Mouse (Mus musculus) bone marrow, adult 2 months (tissue): ENCODE results near the gene Sfta2. TPM values are rescaled to one million over a fixed set of nuclear protein-coding genes. Genes with fewer than 3 reads are reported as not detected.

ENCODE experiments used
- H3K27ac ChIP-seq: fragments of 200-500 bp; 2 replicates; pipeline ENCODE4 v1.5.1; 2012; ENCODE audit warnings: low read depth, mild to moderate bottlenecking, control low read depth, inconsistent platforms, low read length; ENCODE audit not compliant: control insufficient read depth, poor library complexity, insufficient read depth
- H3K4me1 ChIP-seq: fragments of 200-500 bp; 2 replicates; pipeline ENCODE4 v1.6.1; 2011; ENCODE audit warnings: low read length; ENCODE audit not compliant: control insufficient read depth, insufficient read depth
- H3K4me3 ChIP-seq: fragments of 200-500 bp; replicated peaks from 2 replicates; pipeline ENCODE3; 2011; ENCODE audit warnings: mild to moderate bottlenecking, low read depth, low read length, control low read depth; ENCODE audit not compliant: control insufficient read depth
- CTCF ChIP-seq: fragments of 200-500 bp; IDR thresholded peaks from 2 replicates; pipeline ENCODE4 v1.5.1; 2011; ENCODE audit warnings: low read length, control low read depth; ENCODE audit not compliant: control insufficient read depth, insufficient read depth
- POLR2A ChIP-seq: fragments of 200-500 bp; IDR thresholded peaks from 2 replicates; pipeline ENCODE4 v1.6.1; 2011; ENCODE audit warnings: low read depth, mild to moderate bottlenecking, control low read depth, low read length, borderline replicate concordance; ENCODE audit not compliant: control insufficient read depth
- WGBS: fragments of 180-500 bp; shearing (Covaris S2); methylation state at CpG from one replicate; pipeline ENCODE4 v1.1.7; 2018; 5-methylcytosine and 5-hydroxymethylcytosine counted together
- polyA plus RNA-seq: library from polyadenylated mRNA; stranded (reverse); fragments of >200 nt; gene quantifications from 2 replicates; pipeline ENCODE4 v1.2.4, GENCODE M21; 2011; ENCODE audit warnings: low replicate concordance; ENCODE audit not compliant: missing spikeins, insufficient read depth, insufficient read length

The Sfta2 gene
- polyA plus RNA-seq, 1 experiment = not detected

- WGBS = 79% methylated on average over 2 of the region's 2 CpGs
- H3K4me1 ChIP-seq = no peaks in the 10 kb centered on the region; the same call in 1 of the 2 replicates
- TF ChIP-seq CTCF (no peak), POLR2A (no peak)
- H3K27ac ChIP-seq = no peak overlapping the region
- H3K4me3 ChIP-seq = no peak overlapping the region
These were observed 93.9 kb downstream of the Sfta2 start for GRCm38 (mm10) chr17:35695289-35695688.

DNA sequence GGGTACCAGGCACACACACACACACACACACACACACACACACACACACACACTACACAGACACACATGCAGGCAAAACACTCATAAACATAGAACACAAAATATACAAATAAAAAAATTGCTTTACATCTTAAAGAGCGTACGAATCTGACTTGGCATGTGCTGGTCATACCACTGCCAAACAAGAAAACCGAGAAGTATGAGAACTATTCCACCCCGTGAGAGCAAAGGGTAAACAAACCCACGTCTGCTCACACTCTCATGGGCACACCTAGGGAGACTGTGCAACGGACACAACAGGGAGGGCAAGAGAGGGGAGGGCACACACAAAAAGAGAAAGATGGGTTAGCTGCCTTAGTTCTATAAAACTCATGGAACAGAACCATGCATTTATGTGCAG lies 95.3 kb downstream of the Sfta2 start:
- WGBS = 61% methylated on average over 6 of the region's 6 CpGs
- H3K4me1 ChIP-seq = no peaks in the 10 kb centered on the region; the same call in 1 of the 2 replicates

GRCm38 (mm10) chr17:35697429-35697758 lies 96.0 kb downstream of the Sfta2 start:
- no peak overlapping the region for H3K27ac ChIP-seq
- TF ChIP-seq CTCF (no peak), POLR2A (no peak)
- no peak overlapping the region for H3K4me3 ChIP-seq
- no peaks in the 10 kb centered on the region; the same call in 1 of the 2 replicates for H3K4me1 ChIP-seq
- 19% methylated on average over 1 of the region's 1 CpGs for WGBS

More for the DNA sequence above, 95.3 kb downstream of the Sfta2 start:
- Histone ChIP-seq H3K4me3 (no peak overlapping the region), H3K27ac (no peak overlapping the region)
- TF ChIP-seq CTCF (no peak), POLR2A (no peak)

DNA sequence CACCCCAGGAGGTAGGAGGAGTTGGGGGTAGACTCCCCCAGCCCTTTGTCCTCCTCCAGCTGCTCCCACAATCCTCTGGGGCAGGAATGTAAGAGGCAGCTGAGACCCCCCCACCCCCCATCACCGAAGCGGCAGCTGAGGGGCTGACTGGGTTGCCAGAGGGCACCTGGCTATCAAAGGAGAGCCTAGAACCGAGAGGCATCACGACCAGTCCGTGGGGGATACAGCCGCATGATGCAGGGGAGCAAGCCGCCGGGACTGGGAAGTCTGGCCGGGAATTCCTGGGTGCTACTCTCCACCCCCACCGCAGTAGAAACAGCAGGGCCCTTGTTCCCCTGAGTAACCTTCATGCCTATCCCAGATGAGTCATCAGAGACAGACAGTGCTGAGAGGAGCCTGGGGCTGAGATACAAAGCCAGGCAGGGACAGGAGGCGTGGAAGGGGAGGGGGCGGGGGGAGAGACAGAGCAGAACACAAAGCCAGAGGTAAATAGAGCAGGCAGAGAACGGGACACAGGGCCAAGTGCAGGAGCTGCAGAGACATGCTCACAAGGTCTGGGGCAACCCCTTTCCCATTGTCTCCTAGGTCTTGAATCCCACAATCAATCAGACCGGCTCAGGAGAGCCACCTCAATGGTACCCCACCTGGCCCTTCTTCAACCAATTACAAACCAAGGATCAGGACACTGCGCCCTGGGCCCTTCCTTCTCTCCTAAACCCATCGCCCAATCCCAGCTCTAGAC lies 96.6 kb downstream of the Sfta2 start:
- WGBS = 21% methylated on average over 16 of the region's 16 CpGs
- Histone ChIP-seq H3K27ac (no peak overlapping the region), H3K4me3 (no peak overlapping the region), H3K4me1 (no peaks in the 10 kb centered on the region; the same call in 1 of the 2 replicates)
- TF ChIP-seq POLR2A (no peak), CTCF (no peak)

- TF ChIP-seq POLR2A = no peak
- TF ChIP-seq CTCF = no peak
- Histone ChIP-seq H3K4me3 (no peak overlapping the region), H3K27ac (no peak overlapping the region), H3K4me1 (no peaks in the 10 kb centered on the region; the same call in 1 of the 2 replicates)
- WGBS = 47% methylated on average over 5 of the region's 5 CpGs
These were observed 97.1 kb downstream of the Sfta2 start for GRCm38 (mm10) chr17:35698501-35698883.

- TF ChIP-seq CTCF = no peak
- no peak for TF ChIP-seq POLR2A
- peak overlapping the region; percentile 2 for H3K4me3 ChIP-seq
- 7% methylated on average over 19 of the region's 19 CpGs for WGBS
- no peak overlapping the region for H3K27ac ChIP-seq
- H3K4me1 ChIP-seq = no peaks in the 10 kb centered on the region; the same call in 1 of the 2 replicates
These were observed 98.6 kb downstream of the Sfta2 start for GRCm38 (mm10) chr17:35699919-35700318.

Other genes starting within 250 kb of the Sfta2 start
- 62.5 and 82.4 TPM in 2 replicates for gene H2-Q4, start 221.9 kb upstream of the Sfta2 start, polyA plus RNA-seq
- gene H2-Q6, start 176.7 kb upstream of the Sfta2 start, polyA plus RNA-seq = 52.3 and 95.2 TPM in 2 replicates
- gene H2-Q7, start 162.4 kb upstream of the Sfta2 start, polyA plus RNA-seq = 43.9 and 101 TPM in 2 replicates
- gene H2-Q10, start 131.5 kb upstream of the Sfta2 start, polyA plus RNA-seq = 28.2 and 68.7 TPM in 2 replicates
- gene Pou5f1, start 95.5 kb upstream of the Sfta2 start, polyA plus RNA-seq = 102 TPM in 1 of 2 replicates, not detected in the other
- gene Tcf19, start 84.7 kb upstream of the Sfta2 start, polyA plus RNA-seq = 28.7 and 41.7 TPM in 2 replicates
- 15.7 and 31.8 TPM in 2 replicates for gene Cchcr1, start 84.4 kb upstream of the Sfta2 start, polyA plus RNA-seq
- gene Psors1c2, start 68.3 kb upstream of the Sfta2 start, polyA plus RNA-seq = not detected in 2 replicates
- not detected in 2 replicates for gene Cdsn, start 49.4 kb upstream of the Sfta2 start, polyA plus RNA-seq
- not detected in 2 replicates for gene 2300002M23Rik, start 34.1 kb upstream of the Sfta2 start, polyA plus RNA-seq
- not detected in 2 replicates for gene Gm9573, start 25.1 kb downstream of the Sfta2 start, polyA plus RNA-seq
- gene Mucl3, start 42.1 kb downstream of the Sfta2 start, polyA plus RNA-seq = not detected in 2 replicates
- 13.1 and 25.0 TPM in 2 replicates for gene Vars2, start 66.0 kb downstream of the Sfta2 start, polyA plus RNA-seq
- gene Gtf2h4, start 72.2 kb downstream of the Sfta2 start, polyA plus RNA-seq = 12.5 and 21.1 TPM in 2 replicates
- gene Ddr1, start 103.1 kb downstream of the Sfta2 start, polyA plus RNA-seq = 2.4 and 6.0 TPM in 2 replicates
- 8.7 and 17.1 TPM in 2 replicates for gene Ier3, start 220.1 kb downstream of the Sfta2 start, polyA plus RNA-seq
- 41.7 and 90.0 TPM in 2 replicates for gene Flot1, start 221.7 kb downstream of the Sfta2 start, polyA plus RNA-seq
- 380 and 447 TPM in 2 replicates for gene Tubb5, start 236.8 kb downstream of the Sfta2 start, polyA plus RNA-seq
- 17.2 and 24.2 TPM in 2 replicates for gene Mdc1, start 240.0 kb downstream of the Sfta2 start, polyA plus RNA-seq